In genomic region chr6:108408053-108408452, GRCm38 (mm10) we compare ENCODE assay signal across 9 mouse cellular contexts.
DNase-seq lines count a peak whose midpoint lies in the region; ATAC-seq and TF ChIP-seq lines count a peak whose summit lies in the region.
"Had no signal": no experiment of that assay in that cellular context is flagged by ENCODE, and none has a peak within 500 bp of the region (broad histone marks: within the 10 kb centered on the region; RNA-seq: fewer than 3 reads in every experiment).

No protein-coding gene starts in this region.

- peaks cover 82% of the 10 kb centered on the region for H3K36me3 ChIP-seq in G1E (replicated peaks)
- H3K36me3 ChIP-seq in kidney, postnatal 0 days (ENCODE audit: insufficient read depth, low read length) = peaks cover 50% of the 10 kb centered on the region
- H3K36me3 ChIP-seq in lung, embryonic 16.5 days (ENCODE audit: control insufficient read depth, insufficient read depth, low read length) = peaks cover 11% of the 10 kb centered on the region; the same call in 1 of the 2 replicates

- no peaks in the 10 kb centered on the region for H3K9me3 ChIP-seq in G1E (replicated peaks)
- H3K9me3 ChIP-seq in kidney, postnatal 0 days (replicated peaks; ENCODE audit: low read length) = no peaks in the 10 kb centered on the region
- H3K9me3 ChIP-seq in lung, embryonic 16.5 days (ENCODE audit: control insufficient read depth, low read length) = no peaks in the 10 kb centered on the region
- H3K9me3 ChIP-seq: limb, embryonic 15.5 days had no signal

- no peak overlapping the region for H3K4me3 ChIP-seq in G1E (ENCODE audit: low read depth, low read length)
- H3K4me3 ChIP-seq in kidney, postnatal 0 days (replicated peaks; ENCODE audit: low read depth, low read length) = no peak overlapping the region
- H3K4me3 ChIP-seq in lung, embryonic 16.5 days (ENCODE audit: low read length) = no peak overlapping the region
- H3K4me3 ChIP-seq: limb, embryonic 15.5 days had no signal

- DNase-seq in adrenal gland, postnatal 10 days = peak; percentile 56
- no peak for DNase-seq in adrenal gland, adult 8-10 months
- DNase-seq in G1E (ENCODE audit: low spot score) = peak; percentile 26
- peak; percentile 46 for DNase-seq in cerebellum, adult 9-11 months
- DNase-seq in heart, adult 9 months (ENCODE audit: low spot score in 2 of 2) = peak; percentile 35 to 41
- DNase-seq in kidney, postnatal 0 days (ENCODE audit: low spot score) = peak; percentile 84
- DNase-seq in retina, postnatal 1 day = peak; percentile 80

- peak; percentile 75 for TF ChIP-seq CTCF in G1E (IDR thresholded peaks at IDR 0.05; ENCODE audit: low read depth, low read length)
- peak; percentile 97 for TF ChIP-seq CTCF in kidney, postnatal 0 days (IDR thresholded peaks at IDR 0.05; ENCODE audit: low read depth)

- no peaks in the 10 kb centered on the region for H3K4me1 ChIP-seq in G1E (ENCODE audit: insufficient read depth, low read depth, low read length)
- no peaks in the 10 kb centered on the region for H3K4me1 ChIP-seq in kidney, postnatal 0 days (replicated peaks; ENCODE audit: insufficient read depth, low read length)
- peaks cover 3% of the 10 kb centered on the region for H3K4me1 ChIP-seq in lung, embryonic 16.5 days (replicated peaks; ENCODE audit: control insufficient read depth, insufficient read depth, low read length)
- H3K4me1 ChIP-seq: limb, embryonic 15.5 days had no signal

- H3K9ac ChIP-seq in kidney, postnatal 0 days (ENCODE audit: low read depth, low read length) = no peak overlapping the region
- H3K9ac ChIP-seq in lung, embryonic 16.5 days (ENCODE audit: low read length) = no peak overlapping the region
- H3K9ac ChIP-seq: limb, embryonic 15.5 days had no signal

- 94% methylated on average over 3 of the region's 3 CpGs for WGBS in kidney, postnatal 0 days
- WGBS in lung, embryonic 16.5 days = 94% methylated on average over 3 of the region's 3 CpGs

- H3K27me3 ChIP-seq in G1E (ENCODE audit: insufficient read depth, low read length) = no peaks in the 10 kb centered on the region
- H3K27me3 ChIP-seq in kidney, postnatal 0 days (ENCODE audit: insufficient read depth, low read length) = no peaks in the 10 kb centered on the region
- no peaks in the 10 kb centered on the region for H3K27me3 ChIP-seq in lung, embryonic 16.5 days (ENCODE audit: control insufficient read depth, insufficient read depth, low read depth, low read length)
- H3K27me3 ChIP-seq: limb, embryonic 15.5 days had no signal

- ATAC-seq in G1E (ENCODE audit: extremely low read depth, insufficient number of reproducible peaks, low FRiP score, poor library complexity, severe bottlenecking) = peak; percentile 68; the same call in 1 of the 2 replicates
- peak; percentile 57 for ATAC-seq in kidney, postnatal 0 days (replicated peaks; ENCODE audit: low FRiP score, low read depth)
- ATAC-seq in lung, embryonic 16.5 days (ENCODE audit: low read depth) = peak; percentile 34; the same call in 1 of the 2 replicates

- H3K27ac ChIP-seq in kidney, postnatal 0 days = no peak overlapping the region
- no peak overlapping the region for H3K27ac ChIP-seq in lung, embryonic 16.5 days (ENCODE audit: low read length)
- H3K27ac ChIP-seq: limb, embryonic 15.5 days had no signal

- no peak overlapping the region for H3K4me2 ChIP-seq in kidney, postnatal 0 days (ENCODE audit: low read length)
- no peak overlapping the region for H3K4me2 ChIP-seq in lung, embryonic 16.5 days (ENCODE audit: low read depth, low read length)
- H3K4me2 ChIP-seq: limb, embryonic 15.5 days had no signal
